Mouse (Mus musculus) erythroblast, adult 5-6 weeks (primary cell): ENCODE data around the gene Slc2a6. TPM values are rescaled to one million over a fixed set of nuclear protein-coding genes. Genes with fewer than 3 reads are reported as not detected.

Source experiments
- ATAC-seq: replicated peaks from 2 replicates; pipeline ENCODE4 v1.8.0; 2016; ENCODE audit warnings: moderate number of reproducible peaks, mild to moderate bottlenecking, moderate TSS enrichment, inconsistent platforms; ENCODE audit not compliant: poor library complexity, low FRiP score, severe bottlenecking
- total RNA-seq, 2 experiments: library from RNA; stranded (forward) in 1 of 2; stranded (reverse) in 1 of 2; fragments of 150-400 nt in 1 of 2; fragments of 200-764, 138-1000 nt in 1 of 2; gene quantifications; 2 replicates each; pipeline versions ENCODE4 v1.2.3 to v1.2.4; 2015 to 2017; ENCODE audit warnings: low replicate concordance in 2 of 2

The Slc2a6 gene
- 1.2 and 2.5 TPM in 2 replicates for total RNA-seq (2015; ENCODE audit: low replicate concordance)
- total RNA-seq (2017; ENCODE audit: low replicate concordance) = 0.56 and 1.9 TPM in 2 replicates

GRCm38 (mm10) chr2:27027618-27028436, at the start of gene Slc2a6:
TSS of gene Slc2a6 (minus strand) at chr2:27027998.
- ATAC-seq = peak; percentile 86

- ATAC-seq = no peak
These were observed 47.7 kb upstream of the Slc2a6 start for GRCm38 (mm10) chr2:27075485-27075884.

GRCm38 (mm10) chr2:27074804-27075203, 47.0 kb upstream of the Slc2a6 start:
- no peak for ATAC-seq

- no peak for ATAC-seq
These were observed 45.6 kb upstream of the Slc2a6 start for GRCm38 (mm10) chr2:27073407-27073806.

- no peak for ATAC-seq
These were observed 44.2 kb upstream of the Slc2a6 start, which contains the start of gene Mymk for GRCm38 (mm10) chr2:27071978-27072377. TSS of gene Mymk (minus strand) at chr2:27072179.

- ATAC-seq = no peak
These were observed 43.3 kb upstream of the Slc2a6 start for GRCm38 (mm10) chr2:27071137-27071536.

GRCm38 (mm10) chr2:27070247-27070813, 42.5 kb upstream of the Slc2a6 start:
- no peak for ATAC-seq

GRCm38 (mm10) chr2:27069646-27070045, 41.8 kb upstream of the Slc2a6 start:
- ATAC-seq = no peak

GRCm38 (mm10) chr2:27067996-27068395, 40.2 kb upstream of the Slc2a6 start:
- no peak for ATAC-seq

- ATAC-seq = no peak
These were observed 39.3 kb upstream of the Slc2a6 start for GRCm38 (mm10) chr2:27067124-27067523.

- ATAC-seq = no peak
These were observed 31.4 kb upstream of the Slc2a6 start for GRCm38 (mm10) chr2:27059187-27059586.

GRCm38 (mm10) chr2:27058751-27059150, 31.0 kb upstream of the Slc2a6 start:
- ATAC-seq = no peak

- ATAC-seq = no peak
These were observed 30.5 kb upstream of the Slc2a6 start for GRCm38 (mm10) chr2:27058251-27058650.

- ATAC-seq = no peak
These were observed 21.6 kb upstream of the Slc2a6 start for GRCm38 (mm10) chr2:27049408-27049807.

GRCm38 (mm10) chr2:27045979-27046770, 18.4 kb upstream of the Slc2a6 start:
- ATAC-seq = no peak

- ATAC-seq = no peak
These were observed 16.8 kb upstream of the Slc2a6 start for GRCm38 (mm10) chr2:27044641-27045040.

GRCm38 (mm10) chr2:27044166-27044565, 16.4 kb upstream of the Slc2a6 start:
- ATAC-seq = no peak

- ATAC-seq = no peak
These were observed 15.7 kb upstream of the Slc2a6 start for GRCm38 (mm10) chr2:27043461-27043860.

- ATAC-seq = no peak
These were observed 14.5 kb upstream of the Slc2a6 start for GRCm38 (mm10) chr2:27042131-27042844.

GRCm38 (mm10) chr2:27039286-27039685, 11.5 kb upstream of the Slc2a6 start:
- ATAC-seq = no peak
